Comparison of ENCODE assay signal across 10 mouse cellular contexts in genomic region chr5:134423930-134424329, GRCm38 (mm10). TPM values are rescaled to one million over a fixed set of nuclear protein-coding genes. Genes with fewer than 3 reads are reported as not detected.
DNase-seq lines count a peak whose midpoint lies in the region; ATAC-seq and TF ChIP-seq lines count a peak whose summit lies in the region.
"Had no signal": no experiment of that assay in that cellular context is flagged by ENCODE, and none has a peak within 500 bp of the region (broad histone marks: within the 10 kb centered on the region; RNA-seq: fewer than 3 reads in every experiment).

No protein-coding gene starts in this region.

- H3K4me1 ChIP-seq in kidney, adult 2 months (ENCODE audit: control insufficient read depth, insufficient read depth, low read length): peaks cover 8% of the 10 kb centered on the region
- H3K4me1 ChIP-seq in kidney, embryonic 16.5 days (ENCODE audit: insufficient read depth, low read length): no peaks in the 10 kb centered on the region
- peaks cover 95% of the 10 kb centered on the region for H3K4me1 ChIP-seq in E14TG2a.4 (replicated peaks; ENCODE audit: low read depth, low read length)
- H3K4me1 ChIP-seq in thymus, adult 2 months (replicated peaks; ENCODE audit: control insufficient read depth, insufficient read depth, low read length): peaks cover 26% of the 10 kb centered on the region

- no peaks in the 10 kb centered on the region for H3K27me3 ChIP-seq in kidney, adult 2 months (replicated peaks; ENCODE audit: control insufficient read depth, insufficient read depth, low read length)
- H3K27me3 ChIP-seq in kidney, embryonic 16.5 days (ENCODE audit: insufficient read depth, low read length): no peaks in the 10 kb centered on the region
- no peaks in the 10 kb centered on the region for H3K27me3 ChIP-seq in E14TG2a.4 (ENCODE audit: insufficient read depth, low read length)
- no peaks in the 10 kb centered on the region for H3K27me3 ChIP-seq in thymus, adult 2 months (ENCODE audit: control insufficient read depth, insufficient read depth, low read length)

- H3K36me3 ChIP-seq in kidney, adult 2 months (ENCODE audit: control insufficient read depth, insufficient read depth, low read length): no peaks in the 10 kb centered on the region
- H3K36me3 ChIP-seq in kidney, embryonic 16.5 days (ENCODE audit: insufficient read depth, low read length): no peaks in the 10 kb centered on the region
- peaks cover 18% of the 10 kb centered on the region for H3K36me3 ChIP-seq in E14TG2a.4 (ENCODE audit: insufficient read depth, low read length)
- no peaks in the 10 kb centered on the region for H3K36me3 ChIP-seq in thymus, adult 2 months (ENCODE audit: control insufficient read depth, insufficient read depth, low read length)

- TF ChIP-seq POLR2A in kidney, adult 2 months (IDR thresholded peaks at IDR 0.05; ENCODE audit: low read depth, low read length): no peak
- no peak for TF ChIP-seq POLR2A in thymus, adult 2 months (IDR thresholded peaks at IDR 0.05; ENCODE audit: control insufficient read depth, extremely low read depth, insufficient read depth, low read length, poor library complexity)

- 62% methylated on average over 5 of the region's 5 CpGs for WGBS in kidney, adult 2 months
- WGBS in kidney, embryonic 16.5 days: 82% methylated on average over 5 of the region's 5 CpGs
- 93% methylated on average over 5 of the region's 5 CpGs for WGBS in thymus, adult 2 months

- DNase-seq in kidney, adult 2 months: peak; percentile 62
- DNase-seq in cerebellum, adult 11 months: peak; percentile 81
- peak; percentile 83 for DNase-seq in heart, adult 8-10 months (ENCODE audit: low spot score)
- no peak for DNase-seq in frontal cortex, postnatal 10 days (ENCODE audit: low spot score in 2 of 2)
- no peak for DNase-seq in thymus, adult 2 months
- DNase-seq in spleen, postnatal 4 days (ENCODE audit: low spot score in 2 of 2): no peak

- H3K4me3 ChIP-seq in kidney, adult 2 months (ENCODE audit: insufficient read depth, low read depth, low read length): no peak overlapping the region
- no peak overlapping the region for H3K4me3 ChIP-seq in kidney, embryonic 16.5 days (ENCODE audit: low read length)
- peak overlapping the region; percentile 50; the same call in 1 of the 2 replicates for H3K4me3 ChIP-seq in E14TG2a.4 (replicated peaks; ENCODE audit: low read length)
- no peak overlapping the region for H3K4me3 ChIP-seq in thymus, adult 2 months (ENCODE audit: control insufficient read depth, insufficient read depth, low read length)
- H3K4me3 ChIP-seq: limb, embryonic 10.5 days had no signal

- H3K27ac ChIP-seq in kidney, adult 2 months (ENCODE audit: insufficient read depth, low read depth, low read length): no peak overlapping the region
- H3K27ac ChIP-seq in kidney, embryonic 16.5 days (ENCODE audit: low read length): no peak overlapping the region
- no peak overlapping the region for H3K27ac ChIP-seq in thymus, adult 2 months (ENCODE audit: control insufficient read depth, insufficient read depth, low read length)
- H3K27ac ChIP-seq: hindbrain, embryonic 14.5 days; limb, embryonic 10.5 days had no signal

- H3K9ac ChIP-seq in kidney, embryonic 16.5 days (replicated peaks; ENCODE audit: low read length): no peak overlapping the region
- H3K9ac ChIP-seq: hindbrain, embryonic 14.5 days had no signal

- no peak for ATAC-seq in kidney, embryonic 16.5 days (ENCODE audit: low FRiP score, low TSS enrichment)

- no peak overlapping the region for H3K4me2 ChIP-seq in kidney, embryonic 16.5 days (replicated peaks; ENCODE audit: low read depth, low read length)
- H3K4me2 ChIP-seq: hindbrain, embryonic 14.5 days had no signal

- TF ChIP-seq CTCF in kidney, adult 2 months (conservative IDR thresholded peaks at IDR 0.05; ENCODE audit: insufficient read depth, insufficient read length, low read depth, low read length): no peak
- TF ChIP-seq CTCF in E14TG2a.4 (conservative IDR thresholded peaks at IDR 0.05; ENCODE audit: low read length): no peak
- TF ChIP-seq CTCF in thymus, adult 2 months (IDR thresholded peaks at IDR 0.05; ENCODE audit: borderline replicate concordance, control insufficient read depth, extremely low read depth, insufficient read depth, low read length, poor library complexity): no peak

- H3K9me3 ChIP-seq in kidney, embryonic 16.5 days (ENCODE audit: low read length): no peaks in the 10 kb centered on the region
- H3K9me3 ChIP-seq in E14TG2a.4 (ENCODE audit: low read length): no peaks in the 10 kb centered on the region
- H3K9me3 ChIP-seq: limb, embryonic 10.5 days had no signal

RNA-seq across cellular contexts. Expression of gene Gtf2ird1, which starts 32.6 kb away (rescaled TPM):
- 22.4 and 24.0 TPM in 2 replicates for polyA plus RNA-seq in kidney, adult 2 months (2012; rRNA removed)
- polyA plus RNA-seq in kidney, embryonic 16.5 days (2015; fragmentation: Nextera tagmentation; extraction: Ambion mirVana): 73.8 and 76.9 TPM in 2 replicates
- total RNA-seq in heart, adult 8-10 months (2022): 10 to 100 TPM; 20.9 to 28.3 (median 24.5) TPM
- 75.6 and 83.9 TPM in 2 replicates for polyA plus RNA-seq in thymus, adult 2 months (2012; rRNA removed)

Comparison
In these comparisons a context has a peak if more than half of its experiments do, and no peak if none do; other contexts are left out.
1. DNase-seq: peak in kidney, adult 2 months (single experiment), cerebellum, adult 11 months (single experiment) and heart, adult 8-10 months (single experiment); none in frontal cortex, postnatal 10 days (0 of 2), thymus, adult 2 months (single experiment) and spleen, postnatal 4 days (0 of 2).